ENCODE assay signal across 29 mouse cellular contexts in genomic region chr12:92291490-92291889, GRCm38 (mm10).
"Had no signal": no experiment of that assay in that cellular context is flagged by ENCODE, and none has a peak within 500 bp of the region (broad histone marks: within the 10 kb centered on the region; RNA-seq: fewer than 3 reads in every experiment).

No protein-coding gene starts in this region.

- H3K9ac ChIP-seq: heart, embryonic 13.5 days; heart, embryonic 15.5 days; hindbrain, embryonic 12.5 days; hindbrain, embryonic 14.5 days; intestine, embryonic 15.5 days; kidney, embryonic 15.5 days; limb, embryonic 13.5 days; limb, embryonic 15.5 days; liver, embryonic 12.5 days; liver, embryonic 14.5 days had no signal

- DNase-seq: gastrocnemius, adult 2 months; gastrocnemius, postnatal 10 days; gastrocnemius, postnatal 25 days; heart, adult 2 months; heart, postnatal 14 days; heart, postnatal 36 days; kidney, adult 18-20 months; kidney, adult 8-10 months; kidney, postnatal 14 days; kidney, postnatal 36 days; layer of hippocampus, adult 9-11 months; layer of hippocampus, postnatal 36 days; left cerebral cortex, postnatal 4 days had no signal

- H3K4me3 ChIP-seq: gastrocnemius, adult 2 months; heart, adult 2 months; heart, embryonic 13.5 days; heart, embryonic 15.5 days; hindbrain, embryonic 10.5 days; hindbrain, embryonic 12.5 days; intestine, embryonic 15.5 days; kidney, embryonic 15.5 days; limb, embryonic 13.5 days; limb, embryonic 15.5 days; liver, embryonic 12.5 days had no signal

- H3K27me3 ChIP-seq: heart, embryonic 13.5 days; heart, embryonic 15.5 days; hindbrain, embryonic 12.5 days; intestine, embryonic 15.5 days; kidney, embryonic 15.5 days; limb, embryonic 13.5 days; limb, embryonic 15.5 days; liver, embryonic 12.5 days had no signal

- H3K4me2 ChIP-seq: heart, embryonic 11.5 days; heart, embryonic 13.5 days; heart, embryonic 15.5 days; hindbrain, embryonic 12.5 days; hindbrain, embryonic 14.5 days; intestine, embryonic 15.5 days; kidney, embryonic 15.5 days; limb, embryonic 13.5 days; limb, embryonic 15.5 days; liver, embryonic 12.5 days had no signal

- H3K27ac ChIP-seq: gastrocnemius, adult 2 months; heart, adult 2 months; heart, embryonic 13.5 days; heart, embryonic 15.5 days; hindbrain, embryonic 12.5 days; hindbrain, embryonic 14.5 days; intestine, embryonic 15.5 days; kidney, embryonic 15.5 days; kidney, postnatal 0 days; limb, embryonic 13.5 days; limb, embryonic 15.5 days; liver, embryonic 12.5 days; liver, embryonic 14.5 days had no signal

- H3K9me3 ChIP-seq: heart, embryonic 15.5 days; hindbrain, embryonic 10.5 days; hindbrain, embryonic 12.5 days; intestine, embryonic 15.5 days; kidney, embryonic 15.5 days; limb, embryonic 13.5 days; limb, embryonic 15.5 days; liver, embryonic 12.5 days had no signal

- ATAC-seq: hindbrain, embryonic 16.5 days; inflammation-experienced regulatory T-cells, adult 6 months; intestine, embryonic 15.5 days; intestine, postnatal 0 days; liver, embryonic 12.5 days had no signal

- H3K36me3 ChIP-seq: heart, embryonic 13.5 days; heart, embryonic 15.5 days; hindbrain, embryonic 10.5 days; hindbrain, embryonic 12.5 days; intestine, embryonic 15.5 days; kidney, embryonic 15.5 days; limb, embryonic 13.5 days; limb, embryonic 15.5 days; liver, embryonic 12.5 days had no signal

- H3K4me1 ChIP-seq: heart, embryonic 15.5 days; intestine, embryonic 15.5 days; kidney, embryonic 15.5 days; limb, embryonic 15.5 days; liver, embryonic 12.5 days had no signal
